Mouse (Mus musculus) monocyte, adult 2 months (primary cell): ENCODE data around the gene Prkce.

ENCODE experiments used
- DNase-seq, 2 experiments: peaks; one replicate each; pipeline ENCODE4 v3.0.0; 2022; ENCODE audit warnings: low spot score in 2 of 2, low read depth in 1 of 2

Gene Prkce

DNA sequence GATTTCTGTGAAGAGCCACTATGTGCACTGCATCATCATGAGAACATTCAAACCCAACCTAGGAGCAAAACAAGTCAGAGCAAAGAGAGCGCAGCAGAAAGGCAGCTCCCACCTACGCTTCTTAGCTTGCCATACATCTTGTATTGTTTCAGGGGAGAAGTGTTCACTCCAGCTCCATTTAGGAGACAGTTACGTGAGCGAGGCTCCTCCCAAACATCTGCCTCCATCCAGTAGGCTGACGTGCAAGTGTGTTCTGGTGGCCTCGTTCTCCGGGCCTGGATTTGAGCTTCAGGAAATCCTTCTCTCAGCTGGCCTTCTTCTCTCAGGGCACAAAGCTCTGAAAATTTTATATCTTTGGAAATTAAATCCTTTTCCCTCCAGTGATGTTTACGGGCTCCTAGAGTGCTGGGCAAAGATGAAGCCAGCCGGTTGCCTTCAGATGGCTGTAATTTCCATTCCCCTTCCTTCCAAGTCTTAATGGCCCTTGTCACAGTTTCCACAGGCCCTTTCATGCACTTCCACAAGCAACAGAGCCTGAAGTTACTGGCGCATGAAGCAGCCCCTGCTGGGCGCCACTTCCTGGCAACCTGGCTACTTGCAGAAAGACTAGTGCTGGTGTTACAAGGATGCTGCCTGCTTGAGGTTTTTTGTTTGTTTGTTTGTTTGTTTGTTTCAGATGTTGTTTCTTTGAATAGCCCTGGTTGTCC, 237.4 kb downstream of the Prkce start:
- DNase-seq, result no peak

DNA sequence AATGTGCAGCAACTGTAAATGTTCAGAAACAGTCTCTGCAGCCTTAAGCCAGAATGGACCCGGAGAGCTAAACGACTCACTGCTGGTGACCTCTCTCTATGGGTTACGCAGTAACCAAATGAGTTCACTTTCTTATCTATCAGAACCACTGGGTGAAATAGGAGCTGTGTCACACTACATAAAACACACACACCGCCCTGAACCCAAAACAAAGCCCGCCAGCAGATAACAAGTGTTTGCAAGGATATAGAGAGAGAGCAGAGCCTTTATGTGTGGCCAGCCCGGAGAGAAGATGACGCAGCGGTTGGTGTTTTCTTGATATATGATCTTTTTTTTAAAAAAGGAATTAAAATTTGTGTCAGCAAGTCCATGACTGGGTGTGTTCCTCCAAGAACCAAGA, 238.1 kb downstream of the Prkce start:
- DNase-seq, result no peak

DNA sequence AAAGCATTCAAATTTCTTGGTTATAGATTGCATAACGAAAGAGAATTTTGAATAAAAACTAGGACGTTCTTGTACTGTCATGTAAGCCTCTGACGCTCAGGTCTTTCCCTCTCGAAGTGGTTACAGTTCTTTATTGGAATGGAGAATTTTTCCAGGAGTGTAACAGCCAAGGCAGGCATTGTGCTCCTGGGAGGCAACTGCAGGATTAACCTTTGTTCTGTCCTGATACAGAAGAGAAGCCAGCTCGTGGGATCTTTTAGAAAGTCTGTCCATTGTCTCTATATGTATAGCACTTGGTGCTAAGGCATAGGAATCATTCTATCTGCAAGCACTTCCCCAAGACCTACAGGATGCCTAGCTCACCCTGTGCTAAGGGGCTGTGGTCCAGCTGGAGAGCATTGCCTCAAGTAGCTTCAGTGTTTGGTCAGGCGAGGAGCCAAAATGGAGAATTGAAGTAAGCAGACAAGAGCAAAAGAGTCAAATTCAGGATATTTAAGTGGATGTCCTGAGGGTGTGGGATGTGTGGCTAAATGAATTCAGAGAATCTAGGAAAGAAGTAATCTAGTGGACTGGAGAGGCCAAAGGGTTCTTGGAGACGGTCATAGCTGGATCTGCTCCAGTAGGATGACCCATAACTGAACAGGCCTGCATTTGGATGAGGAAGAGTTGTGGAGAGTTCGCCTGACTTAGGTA, 240.5 kb downstream of the Prkce start:
- no peak for DNase-seq

DNA sequence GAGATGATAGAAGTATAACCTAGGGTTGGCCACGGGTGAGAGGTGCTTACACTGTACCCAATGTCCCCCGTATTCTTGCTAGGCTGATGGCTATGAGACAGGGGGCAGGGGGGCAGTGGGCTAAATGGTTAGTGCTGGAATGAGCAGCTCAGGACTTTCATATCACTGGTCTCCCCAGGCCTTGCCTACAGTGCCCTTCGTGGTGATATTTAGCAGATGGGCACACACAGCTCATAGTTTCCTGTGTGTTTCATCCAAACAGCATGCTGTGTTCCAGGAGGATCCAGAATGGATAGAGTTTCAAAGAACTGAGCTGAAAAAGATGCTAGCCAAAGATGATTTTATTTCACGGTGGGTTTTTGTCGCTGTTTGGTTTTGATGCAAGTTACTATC, 241.0 kb downstream of the Prkce start:
- no peak for DNase-seq

DNA sequence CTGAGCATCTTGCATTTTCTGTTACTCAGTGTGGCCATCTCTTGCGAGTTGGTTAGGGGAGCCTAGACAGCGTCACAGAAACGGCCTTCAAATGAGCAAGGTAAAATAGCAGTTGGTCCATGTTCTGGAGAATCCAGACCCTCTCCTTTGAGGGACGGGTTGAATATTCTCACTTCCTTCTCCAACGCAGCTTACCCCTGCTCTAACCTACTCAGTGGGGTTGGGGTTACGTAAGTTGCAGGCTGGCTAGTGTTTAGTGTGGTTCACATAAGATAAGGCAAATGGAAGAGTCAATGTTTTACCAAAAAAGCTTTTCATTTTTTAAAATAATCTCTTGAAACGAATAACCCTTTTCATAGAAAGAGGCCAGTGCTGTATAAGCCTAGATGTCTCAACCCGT, 241.9 kb downstream of the Prkce start:
- DNase-seq, result no peak

DNA sequence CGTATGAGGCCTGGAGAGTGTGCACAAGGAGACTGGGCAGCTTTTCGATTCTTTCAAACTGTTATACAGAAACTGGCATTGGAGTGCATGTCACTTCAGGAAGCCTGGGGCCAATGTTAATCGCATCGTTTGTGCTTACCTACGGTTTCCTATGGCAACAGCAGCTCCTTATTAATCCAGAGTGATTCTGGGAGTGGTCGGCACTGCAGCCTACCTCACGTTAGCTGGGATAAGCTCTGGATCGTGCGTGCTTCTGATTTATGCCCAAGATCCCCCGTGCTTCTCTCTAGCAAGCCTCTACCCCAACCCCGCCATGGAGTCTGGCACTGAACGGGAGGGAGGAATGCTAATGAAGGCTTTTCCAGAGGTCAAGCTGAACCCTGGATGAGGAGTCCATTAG, 242.9 kb downstream of the Prkce start:
- no peak for DNase-seq

DNA sequence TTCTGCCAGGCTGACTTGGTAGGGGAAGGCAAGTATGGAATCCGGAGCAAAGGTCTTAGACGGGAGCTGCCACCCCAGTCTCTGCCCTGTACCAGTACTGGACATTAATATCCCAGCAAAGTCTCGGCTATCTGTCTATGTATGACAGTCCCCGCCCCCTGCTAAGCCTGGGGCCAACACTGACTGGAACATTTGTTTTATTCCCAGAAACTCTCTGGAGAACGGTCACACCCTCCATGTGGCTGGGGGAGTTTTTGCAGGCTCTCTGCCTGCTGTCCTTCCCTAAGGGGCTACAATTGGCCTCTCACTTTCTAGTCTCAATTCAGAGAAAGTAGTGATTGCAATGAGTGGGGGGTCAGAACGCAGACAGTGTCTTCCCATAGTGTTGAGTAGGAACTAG, 244.6 kb downstream of the Prkce start:
- DNase-seq, result no peak

DNA sequence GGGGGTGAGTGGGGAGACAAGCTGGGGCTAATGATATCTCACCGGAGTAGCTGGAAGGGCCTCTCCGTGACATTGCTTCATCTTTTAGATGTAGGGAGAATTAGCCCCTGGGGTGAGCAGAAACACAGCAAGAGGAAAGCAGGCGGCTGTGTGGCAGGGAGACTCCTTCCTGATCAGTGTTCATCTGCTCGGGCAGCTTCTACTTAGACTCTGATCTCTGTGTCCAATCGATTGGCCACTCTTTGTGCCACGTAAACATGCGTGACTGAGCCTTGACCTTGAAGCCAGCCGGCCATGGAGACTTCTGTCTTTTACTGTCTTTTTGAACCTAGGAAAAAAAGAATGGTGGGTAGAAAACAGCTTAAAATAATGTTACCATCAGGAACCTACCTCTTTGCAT, 247.0 kb downstream of the Prkce start:
- DNase-seq, result no peak

DNA sequence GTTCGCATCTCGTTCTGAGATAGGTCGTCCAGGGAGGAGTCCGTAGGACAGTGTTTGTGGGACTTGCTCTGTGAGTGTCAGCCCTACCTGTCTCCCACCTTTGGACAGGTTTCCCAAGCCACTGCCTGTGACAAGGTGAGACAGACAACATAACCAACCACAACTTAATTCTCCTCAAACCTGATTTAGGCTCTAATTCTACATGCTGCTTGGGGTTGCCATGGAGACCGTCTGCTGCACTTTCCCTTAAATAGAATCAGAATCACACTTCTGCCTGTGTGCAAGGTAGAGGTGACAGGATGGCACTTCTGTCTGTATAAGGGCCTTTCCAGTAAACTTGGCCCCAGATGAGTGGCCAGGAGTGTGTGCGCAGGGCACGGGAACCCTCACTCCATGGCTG, 248.4 kb downstream of the Prkce start:
- no peak for DNase-seq

DNA sequence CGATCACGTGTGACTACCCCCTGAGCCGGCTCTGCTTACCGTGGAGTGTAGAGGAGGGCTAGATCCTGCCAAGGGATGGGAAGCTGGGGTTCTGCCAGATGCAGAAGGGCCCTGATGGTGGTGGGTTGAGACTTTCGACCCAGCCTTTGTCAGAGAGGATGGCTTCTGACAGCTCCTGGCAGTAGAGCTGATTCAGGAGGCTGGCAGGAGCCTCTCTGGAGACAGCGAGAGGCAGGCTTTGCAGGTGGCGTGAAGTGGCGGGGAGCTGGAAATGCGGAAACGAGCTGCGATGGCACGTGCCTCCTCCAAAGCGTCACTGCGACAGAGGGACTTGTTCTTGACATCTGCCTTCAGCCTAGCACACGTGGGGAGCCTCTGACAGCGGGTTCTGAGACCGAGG, 250.7 kb downstream of the Prkce start:
- no peak for DNase-seq

DNA sequence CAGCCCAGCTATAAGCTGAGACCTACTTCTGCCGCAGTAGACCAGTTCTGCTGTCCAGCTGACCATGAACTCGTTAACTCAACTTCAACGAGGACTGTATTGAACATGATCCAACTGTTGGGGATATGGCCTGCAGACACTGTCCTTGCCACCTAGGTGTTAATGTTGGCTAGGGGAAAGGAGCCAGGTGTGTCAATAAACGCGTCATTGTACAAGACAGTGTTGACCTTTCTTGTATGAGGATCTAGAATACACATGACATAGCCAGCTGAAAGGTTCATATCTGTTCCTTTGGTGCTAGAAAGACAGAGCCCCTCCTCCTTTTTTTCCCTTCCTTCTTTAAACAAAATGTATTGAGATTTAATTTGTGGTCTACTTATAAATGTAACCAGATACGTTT, 251.6 kb downstream of the Prkce start:
- DNase-seq, result no peak

DNA sequence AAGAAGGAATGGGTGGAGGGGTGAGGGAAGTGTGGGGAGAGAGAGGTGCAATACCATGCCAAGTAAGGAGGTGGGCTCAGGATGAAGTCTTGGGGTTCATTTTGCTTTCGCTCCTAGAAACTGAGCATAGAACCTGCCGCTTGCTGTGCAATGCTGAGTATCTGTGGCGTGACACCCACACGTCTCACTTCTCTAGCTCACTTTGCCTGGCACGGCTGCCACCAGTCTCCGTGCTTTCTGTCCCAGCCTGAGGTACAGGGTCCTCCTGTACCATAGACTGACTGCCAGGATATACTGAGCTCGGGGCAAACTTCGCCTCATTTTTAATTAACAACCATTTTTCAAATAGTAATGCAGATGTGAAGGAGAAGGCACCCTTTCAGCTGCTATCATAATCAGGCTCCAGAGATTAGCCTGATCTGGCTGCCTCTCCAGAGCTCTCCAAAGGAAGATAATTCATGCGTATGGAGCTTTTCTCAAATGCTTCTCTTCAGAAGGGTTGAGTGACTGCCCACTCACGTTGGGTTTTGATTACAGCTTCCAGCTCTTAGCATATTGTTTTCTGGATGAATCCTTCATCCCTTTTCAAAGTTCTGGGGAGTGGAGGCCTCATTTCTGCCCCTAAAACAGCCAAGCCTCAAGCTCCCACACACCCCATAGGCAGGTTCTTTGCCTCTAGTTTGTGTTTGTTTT, 253.2 kb downstream of the Prkce start:
- no peak for DNase-seq

DNA sequence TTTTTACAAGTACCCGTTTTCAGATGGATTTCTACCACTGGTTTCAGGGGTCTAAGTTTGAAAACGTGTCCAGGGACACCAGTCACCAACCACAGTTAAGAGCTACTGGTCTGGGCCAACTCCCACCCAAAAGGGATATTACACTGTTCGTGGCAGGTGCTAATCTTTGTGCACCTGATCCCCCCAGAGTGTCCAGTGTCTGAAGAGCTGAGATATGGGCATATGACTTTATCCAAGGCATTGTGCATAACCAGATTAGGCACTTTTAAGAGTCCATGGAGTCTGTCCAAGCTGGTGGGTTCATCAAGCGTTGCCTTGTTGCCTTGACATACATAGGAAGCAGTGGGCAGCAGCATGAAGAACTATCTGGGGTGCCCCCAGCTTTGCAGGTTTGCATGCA, 254.4 kb downstream of the Prkce start:
- DNase-seq, result no peak

DNA sequence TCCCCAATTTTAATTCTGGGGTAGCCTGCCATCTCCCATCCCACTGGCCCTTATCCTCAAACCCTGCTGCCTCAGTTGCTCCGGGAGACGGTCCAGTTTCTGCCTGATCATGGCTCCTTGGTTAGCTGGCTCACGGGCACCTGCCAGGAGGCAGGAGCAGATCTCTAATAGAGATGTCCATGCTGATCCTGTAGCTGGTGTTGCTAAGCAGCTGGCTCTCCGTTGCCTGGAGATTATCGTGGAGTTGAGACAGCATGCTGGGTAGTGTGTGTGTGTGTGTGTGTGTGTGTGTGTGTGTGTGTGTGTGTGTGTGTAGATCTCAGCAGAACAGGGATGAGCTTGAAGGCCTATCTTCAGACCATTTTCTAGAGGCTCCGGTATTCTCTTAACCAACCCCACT, 262.3 kb downstream of the Prkce start:
- no peak for DNase-seq

DNA sequence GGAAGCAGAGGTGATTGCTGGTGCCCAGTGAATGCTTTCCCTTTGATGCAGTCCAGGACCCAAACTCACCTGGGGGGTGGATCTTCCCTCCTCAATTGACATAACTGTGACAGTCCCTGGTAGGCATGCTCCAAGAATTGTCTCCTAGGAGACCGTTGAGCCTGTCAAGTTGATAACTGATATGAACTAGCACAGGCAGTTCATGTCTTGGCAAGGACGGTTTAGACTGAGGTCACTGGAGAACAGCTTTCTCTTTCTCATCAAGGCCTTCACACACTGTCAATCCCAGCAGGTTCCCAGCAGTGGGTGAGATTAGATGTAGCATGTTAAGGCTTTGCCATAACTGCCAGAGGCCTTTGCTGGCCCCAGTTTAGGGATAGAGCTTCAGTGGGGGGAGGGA, 265.5 kb downstream of the Prkce start:
- DNase-seq, result no peak

DNA sequence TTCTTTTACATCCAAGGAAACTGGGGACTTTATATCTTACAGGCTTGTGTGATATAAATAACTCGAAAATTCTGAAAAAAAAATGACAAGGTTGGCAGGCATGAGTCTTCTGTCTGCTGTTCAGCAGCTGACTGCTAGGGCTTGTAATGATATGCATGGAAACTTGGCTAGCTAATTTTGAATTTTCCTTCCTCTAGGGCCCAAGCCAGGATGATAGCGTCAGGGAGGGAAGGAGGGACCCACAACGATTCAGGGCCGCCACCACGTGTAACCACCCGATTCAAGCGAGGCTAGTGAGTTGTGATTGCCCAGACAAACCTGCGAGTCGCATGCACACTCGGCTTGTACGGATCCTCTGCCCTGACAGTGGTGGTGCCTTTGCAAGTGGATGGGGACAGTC, 266.2 kb downstream of the Prkce start:
- DNase-seq, result no peak

DNA sequence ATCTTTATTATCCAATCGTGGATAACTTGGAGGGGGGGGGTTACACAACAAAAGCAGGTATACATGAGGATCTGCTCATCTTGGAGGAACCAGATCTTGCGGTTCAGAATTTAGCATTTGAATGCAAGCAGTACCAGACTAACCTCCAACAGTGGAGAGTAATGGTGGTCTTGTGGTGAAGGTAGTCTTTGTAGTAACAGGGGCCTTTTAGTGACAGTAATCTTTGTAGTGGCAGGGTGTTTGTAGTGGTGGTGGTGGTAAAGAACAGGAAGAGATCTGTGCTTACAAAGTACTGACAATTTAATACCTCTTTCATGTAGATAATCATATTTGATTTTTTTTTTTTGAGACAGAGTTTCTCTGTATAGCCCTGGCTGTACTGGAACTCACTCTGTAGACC, 267.2 kb downstream of the Prkce start:
- no peak for DNase-seq

DNA sequence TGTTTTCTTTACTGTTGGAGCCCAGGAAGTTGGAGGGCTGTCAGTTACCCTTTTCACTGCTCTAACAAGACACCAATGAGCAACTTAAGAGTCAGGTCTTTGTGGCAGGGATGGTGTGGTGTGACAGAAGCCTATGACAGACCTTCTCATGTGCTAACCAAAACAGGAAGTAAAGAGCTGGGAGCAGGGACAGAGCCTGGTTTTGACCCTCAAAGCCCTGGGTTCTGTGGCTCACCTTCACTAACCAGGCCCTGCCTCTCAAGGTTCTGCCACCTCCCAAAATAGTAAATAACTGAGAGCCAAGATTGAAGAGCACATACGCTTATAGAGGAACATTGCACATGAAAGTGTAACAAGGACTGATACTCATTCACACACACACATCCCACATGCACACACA, 268.0 kb downstream of the Prkce start:
- DNase-seq, result no peak

DNA sequence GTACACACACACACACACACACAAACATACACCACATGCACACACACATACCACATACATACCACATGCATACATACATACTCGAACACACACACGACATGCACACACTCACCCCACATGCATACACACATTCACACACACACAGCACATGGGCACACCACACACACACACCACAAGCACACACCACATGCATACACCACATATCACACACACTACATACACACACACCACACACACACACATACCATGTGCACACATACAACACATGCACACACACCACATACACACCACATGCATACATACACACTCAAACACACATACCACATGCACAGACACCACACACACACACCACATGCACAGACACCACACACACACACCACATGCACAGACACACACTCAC, 268.4 kb downstream of the Prkce start:
- no peak for DNase-seq

DNA sequence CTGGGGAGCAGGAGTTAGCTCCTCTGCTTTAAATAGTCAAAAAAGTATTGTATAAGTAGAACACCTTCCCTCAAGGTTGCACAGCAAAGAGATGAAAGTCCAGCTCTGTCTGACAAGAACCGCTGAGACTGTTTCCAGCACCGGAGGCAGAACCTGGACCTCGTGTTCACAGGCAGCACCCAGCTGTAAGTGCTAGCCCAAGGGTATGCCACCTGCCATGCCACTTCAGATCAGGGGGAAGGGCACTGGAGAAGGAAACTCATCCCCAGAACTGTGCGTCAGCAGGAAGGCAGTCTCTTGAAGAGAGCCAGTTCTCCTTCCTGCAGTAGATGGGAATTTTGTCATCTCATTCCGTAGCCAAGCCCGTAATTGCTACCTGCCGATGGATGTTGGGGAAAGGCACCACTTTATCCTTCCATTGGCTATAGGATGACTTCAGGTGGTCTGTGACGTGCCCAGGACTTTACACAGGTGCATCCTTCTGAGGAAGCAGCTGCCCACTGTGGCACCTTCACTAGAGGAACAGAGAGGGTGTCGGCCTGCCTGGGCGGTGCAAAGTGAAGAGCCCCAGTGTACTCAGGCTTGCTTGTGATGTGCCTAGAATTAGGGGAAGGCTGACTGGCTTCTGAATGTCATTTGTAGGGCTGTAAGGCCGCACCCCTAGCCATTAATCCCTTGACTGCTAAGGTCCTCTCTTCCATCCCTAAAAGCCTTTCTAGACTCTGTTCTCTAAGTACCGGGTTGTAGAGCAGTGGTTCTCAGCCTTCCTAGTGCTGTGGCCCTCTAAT, 269.2 kb downstream of the Prkce start:
- DNase-seq, result no peak

DNA sequence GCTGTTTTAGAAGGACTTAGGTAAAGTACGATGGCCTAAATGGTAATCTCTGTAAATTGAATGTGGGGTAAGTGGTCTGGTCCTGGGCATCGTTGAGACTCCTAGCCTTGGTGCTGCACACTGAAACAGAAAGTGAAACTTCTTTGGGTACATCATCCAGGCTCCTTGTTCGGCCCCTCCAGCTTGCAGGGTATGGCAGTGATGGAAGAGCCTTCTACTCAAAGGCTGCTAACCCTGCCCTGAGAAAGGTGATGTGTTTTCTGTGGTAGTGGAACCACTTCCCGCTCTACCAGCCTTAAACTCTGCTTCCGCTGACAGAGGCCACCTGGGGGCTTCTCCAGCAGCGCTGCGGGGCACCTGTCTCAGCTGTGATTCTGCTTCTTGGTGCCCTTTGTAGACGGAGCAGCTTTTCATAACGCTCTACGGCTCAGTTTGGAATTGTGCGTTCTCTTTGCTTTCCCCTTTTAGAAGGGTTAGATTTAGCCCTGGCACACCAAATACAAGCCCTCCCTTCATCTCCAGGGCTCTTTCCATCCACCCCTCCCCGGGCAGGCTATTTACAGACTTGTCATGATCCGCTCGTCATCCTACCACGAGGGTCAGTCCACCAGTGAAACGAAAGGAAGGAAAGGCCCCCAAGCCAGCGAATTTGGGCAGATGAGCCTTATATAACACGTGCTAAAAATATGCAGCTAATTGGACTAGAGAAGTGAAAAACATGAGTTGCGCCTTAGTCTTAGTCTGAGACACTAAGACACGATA, 270.1 kb downstream of the Prkce start:
- no peak for DNase-seq
